Mouse (Mus musculus) embryonic facial prominence, embryonic 10.5 days (tissue): ENCODE data around the gene Hist1h3b. TPM values are rescaled to one million over a fixed set of nuclear protein-coding genes. Genes with fewer than 3 reads are reported as not detected.
"Not testable (repeated sequence)": the region's sequence is repeated elsewhere in the genome, so short reads cannot be mapped to it uniquely, and the experiment has no call there.

Experiments used
- DNase-seq: peaks from one replicate; pipeline ENCODE4 v3.0.0-alpha.2; 2017; ENCODE audit warnings: low spot score
- H3K27ac ChIP-seq: fragments of 300-500 bp; sonication (generic); replicated peaks from 2 replicates; pipeline ENCODE4 v1.5.1; 2016; ENCODE audit warnings: mild to moderate bottlenecking
- H3K27me3 ChIP-seq: fragments of 300-500 bp; sonication (generic); replicated peaks from 2 replicates; pipeline ENCODE4 v1.6.1; 2016; ENCODE audit warnings: low read depth, mild to moderate bottlenecking; ENCODE audit not compliant: poor library complexity, severe bottlenecking
- H3K36me3 ChIP-seq: fragments of 300-500 bp; sonication (generic); replicated peaks from 2 replicates; pipeline ENCODE4 v1.6.1; 2016; ENCODE audit warnings: mild to moderate bottlenecking, moderate library complexity
- H3K4me1 ChIP-seq: fragments of 300-500 bp; sonication (generic); 2 replicates; pipeline ENCODE4 v1.6.1; 2016
- H3K4me3 ChIP-seq: fragments of 300-500 bp; sonication (generic); 2 replicates; pipeline ENCODE4 v1.5.1; 2016; ENCODE audit warnings: mild to moderate bottlenecking, moderate library complexity
- H3K9me3 ChIP-seq: fragments of 300-500 bp; sonication (generic); 2 replicates; pipeline ENCODE4 v1.6.1; 2016; ENCODE audit warnings: mild to moderate bottlenecking
- whole genome bisulfite sequencing: fragments of 180-500 bp; shearing (Covaris S2); methylation state at CpG from one replicate; pipeline ENCODE4 v1.1.7; 2016; 5-methylcytosine and 5-hydroxymethylcytosine counted together
- polyA plus RNA-seq: library from polyadenylated mRNA; unstranded; fragments of >200 nt; fragmentation: Nextera tagmentation; extraction: Ambion mirVana; gene quantifications from 2 replicates; pipeline ENCODE4 v1.2.1, GENCODE M21; 2016

The Hist1h3b gene
- polyA plus RNA-seq: 9.5 and 10.3 TPM in 2 replicates

GRCm38 (mm10) chr13:23752067-23752741 is at the start of gene Hist1h3b:
TSS of gene Hist1h3b (plus strand) at chr13:23752267.
- under 1% methylated on average over 19 of the region's 47 CpGs for WGBS
- peak within 1 kb of the TSS; percentile 98 for H3K27ac ChIP-seq
- H3K36me3 ChIP-seq, H3K9me3 ChIP-seq, H3K27me3 ChIP-seq: not testable (repeated sequence)
- peak; percentile 90 for DNase-seq
- H3K4me3 ChIP-seq: peak within 1 kb of the TSS; percentile 61
- H3K4me1 ChIP-seq: peaks cover 21% of the 10 kb centered on the region

- not testable (repeated sequence) for H3K4me3 ChIP-seq, H3K27me3 ChIP-seq, H3K27ac ChIP-seq, H3K36me3 ChIP-seq, H3K9me3 ChIP-seq, DNase-seq
- peaks cover 14% of the 10 kb centered on the region for H3K4me1 ChIP-seq
- WGBS: 91% methylated on average over 2 of the region's 2 CpGs
Observed at GRCm38 (mm10) chr13:23702801-23703200, 49.3 kb upstream of the Hist1h3b start.

- 90% methylated on average over 7 of the region's 7 CpGs for WGBS
Observed at GRCm38 (mm10) chr13:23705751-23706356, 46.2 kb upstream of the Hist1h3b start.

GRCm38 (mm10) chr13:23706771-23707170 is 45.3 kb upstream of the Hist1h3b start:
- 91% methylated on average over 12 of the region's 12 CpGs for WGBS
- H3K36me3 ChIP-seq: no peaks in the 10 kb centered on the region
- peaks cover 8% of the 10 kb centered on the region for H3K27me3 ChIP-seq
- DNase-seq: peak; percentile 7
- H3K9me3 ChIP-seq: no peaks in the 10 kb centered on the region
- no peak overlapping the region for H3K4me3 ChIP-seq
- peaks cover 28% of the 10 kb centered on the region for H3K4me1 ChIP-seq
- H3K27ac ChIP-seq: peak overlapping the region; percentile 40; the same call in 1 of the 2 replicates

More at GRCm38 (mm10) chr13:23705751-23706356, 46.2 kb upstream of the Hist1h3b start:
- no peaks in the 10 kb centered on the region for H3K9me3 ChIP-seq
- no peak overlapping the region for H3K4me3 ChIP-seq
- H3K4me1 ChIP-seq: peaks cover 32% of the 10 kb centered on the region
- H3K27me3 ChIP-seq: peaks cover 2% of the 10 kb centered on the region
- no peaks in the 10 kb centered on the region for H3K36me3 ChIP-seq
- peak overlapping the region; percentile 40; the same call in 1 of the 2 replicates for H3K27ac ChIP-seq
- DNase-seq: peak; percentile 7

- peak overlapping the region; percentile 48; the same call in 1 of the 2 replicates for H3K27ac ChIP-seq
- no peak for DNase-seq
- WGBS: 85% methylated on average over 4 of the region's 4 CpGs
- H3K9me3 ChIP-seq: no peaks in the 10 kb centered on the region
- H3K4me1 ChIP-seq: peaks cover 28% of the 10 kb centered on the region
- no peaks in the 10 kb centered on the region for H3K36me3 ChIP-seq
- H3K4me3 ChIP-seq: no peak overlapping the region
- peaks cover 8% of the 10 kb centered on the region for H3K27me3 ChIP-seq
Observed at GRCm38 (mm10) chr13:23708041-23708440, 44.0 kb upstream of the Hist1h3b start.

GRCm38 (mm10) chr13:23708654-23709053 is 43.4 kb upstream of the Hist1h3b start:
- Histone ChIP-seq H3K27me3 (peaks cover 8% of the 10 kb centered on the region), H3K27ac (no peak overlapping the region), H3K36me3 (no peaks in the 10 kb centered on the region), H3K4me1 (peaks cover 32% of the 10 kb centered on the region), H3K4me3 (no peak overlapping the region), H3K9me3 (no peaks in the 10 kb centered on the region)
- no peak for DNase-seq
- WGBS: 76% methylated on average over 4 of the region's 4 CpGs

- 10% methylated on average over 15 of the region's 15 CpGs for WGBS
- DNase-seq: peak; percentile 38
- H3K9me3 ChIP-seq: no peaks in the 10 kb centered on the region
- peak overlapping the region; percentile 81 for H3K27ac ChIP-seq
- H3K4me3 ChIP-seq: peak overlapping the region; percentile 56
- peaks cover 8% of the 10 kb centered on the region for H3K27me3 ChIP-seq
- no peaks in the 10 kb centered on the region for H3K36me3 ChIP-seq
- H3K4me1 ChIP-seq: peaks cover 34% of the 10 kb centered on the region
Observed at GRCm38 (mm10) chr13:23709714-23710373, 42.2 kb upstream of the Hist1h3b start.

GRCm38 (mm10) chr13:23710374-23711089 is 41.5 kb upstream of the Hist1h3b start, which contains the start of gene Hfe:
TSS of gene Hfe (minus strand) at chr13:23710854.
- H3K27ac ChIP-seq: peak within 1 kb of the TSS; percentile 81

GRCm38 (mm10) chr13:23716261-23717042 is 35.6 kb upstream of the Hist1h3b start:
- Histone ChIP-seq H3K27me3 (no peaks in the 10 kb centered on the region; the same call in 1 of the 2 replicates), H3K4me3 (no peak overlapping the region), H3K36me3 (no peaks in the 10 kb centered on the region), H3K9me3 (no peaks in the 10 kb centered on the region), H3K27ac (no peak overlapping the region), H3K4me1 (peaks cover 16% of the 10 kb centered on the region)
- no peak for DNase-seq
- WGBS: 88% methylated on average over 5 of the region's 5 CpGs

More at GRCm38 (mm10) chr13:23710374-23711089, 41.5 kb upstream of the Hist1h3b start, which contains the start of gene Hfe:
- WGBS: 2% methylated on average over 17 of the region's 17 CpGs
- peak; percentile 66 for DNase-seq
- Histone ChIP-seq H3K27me3 (peaks cover 8% of the 10 kb centered on the region), H3K4me1 (peaks cover 37% of the 10 kb centered on the region), H3K36me3 (no peaks in the 10 kb centered on the region), H3K4me3 (peak within 1 kb of the TSS; percentile 56), H3K9me3 (no peaks in the 10 kb centered on the region)

- no peak for DNase-seq
- 54% methylated on average over 11 of the region's 11 CpGs for WGBS
Observed at GRCm38 (mm10) chr13:23717176-23717575, 34.9 kb upstream of the Hist1h3b start.

GRCm38 (mm10) chr13:23717593-23718245 is 34.3 kb upstream of the Hist1h3b start:
- not testable (repeated sequence) for H3K27me3 ChIP-seq, H3K36me3 ChIP-seq, H3K27ac ChIP-seq, DNase-seq, H3K9me3 ChIP-seq, H3K4me3 ChIP-seq
- peaks cover 16% of the 10 kb centered on the region for H3K4me1 ChIP-seq
- 18% methylated on average over 2 of the region's 2 CpGs for WGBS

More at GRCm38 (mm10) chr13:23717176-23717575, 34.9 kb upstream of the Hist1h3b start:
- Histone ChIP-seq H3K9me3 (no peaks in the 10 kb centered on the region), H3K4me3 (no peak overlapping the region), H3K36me3 (no peaks in the 10 kb centered on the region), H3K4me1 (peaks cover 16% of the 10 kb centered on the region), H3K27me3 (no peaks in the 10 kb centered on the region), H3K27ac (no peak overlapping the region)
